8 mouse cellular contexts compared by ENCODE assay signal in the genomic region with DNA sequence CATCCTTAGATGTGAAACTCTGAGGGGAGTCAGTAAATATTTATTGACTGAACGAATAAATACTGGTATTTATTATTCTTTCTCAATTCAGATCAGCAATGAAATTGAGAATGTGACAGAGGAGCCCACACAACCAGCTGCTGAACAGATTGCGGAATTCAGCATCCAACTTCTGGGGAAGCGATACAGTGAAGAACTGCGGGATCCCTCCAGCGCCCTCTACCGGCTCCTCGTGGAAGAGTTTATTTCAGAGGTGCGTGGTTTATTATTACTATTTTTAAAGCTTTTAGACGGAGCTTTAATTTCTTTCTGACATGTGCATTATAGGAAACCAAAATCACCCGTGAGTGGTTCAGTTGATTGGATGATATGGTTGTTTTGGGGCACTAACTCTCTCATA. TPM values are rescaled to one million over a fixed set of nuclear protein-coding genes. Genes with fewer than 3 reads are reported as not detected.
DNase-seq lines count a peak whose midpoint lies in the region; ATAC-seq and TF ChIP-seq lines count a peak whose summit lies in the region.

No protein-coding gene starts in this region.

- no peaks in the 10 kb centered on the region for H3K4me1 ChIP-seq in midbrain, embryonic 14.5 days (ENCODE audit: control insufficient read depth, insufficient read depth, low read length)
- H3K4me1 ChIP-seq in midbrain, embryonic 15.5 days: no peaks in the 10 kb centered on the region
- no peaks in the 10 kb centered on the region for H3K4me1 ChIP-seq in lung, postnatal 0 days (ENCODE audit: insufficient read depth, low read depth, low read length)

- H3K27ac ChIP-seq in midbrain, embryonic 14.5 days (replicated peaks; ENCODE audit: low read depth, low read length): no peak overlapping the region
- no peak overlapping the region for H3K27ac ChIP-seq in midbrain, embryonic 15.5 days
- H3K27ac ChIP-seq in lung, postnatal 0 days (ENCODE audit: low read length): no peak overlapping the region

- peak; percentile 6 to 9 for DNase-seq in frontal cortex, postnatal 25 days (ENCODE audit: low spot score in 2 of 2)
- DNase-seq in midbrain, embryonic 14.5 days: peak; percentile 13
- DNase-seq in embryo, embryonic 11 days: peak; percentile 19
- no peak for DNase-seq in lung, postnatal 0 days (ENCODE audit: low spot score)
- no peak for DNase-seq in cerebellum, adult 11 months

- H3K9me3 ChIP-seq in midbrain, embryonic 14.5 days (ENCODE audit: control insufficient read depth, low read length): no peaks in the 10 kb centered on the region
- H3K9me3 ChIP-seq in midbrain, embryonic 15.5 days: no peaks in the 10 kb centered on the region
- no peaks in the 10 kb centered on the region for H3K9me3 ChIP-seq in lung, postnatal 0 days (ENCODE audit: low read length)

- 0 out of 2 replicates have a peak, but pooled peaks cover 3% of the 10 kb centered on the region for H3K36me3 ChIP-seq in midbrain, embryonic 14.5 days (ENCODE audit: control insufficient read depth, insufficient read depth, low read length)
- H3K36me3 ChIP-seq in midbrain, embryonic 15.5 days (replicated peaks): no peaks in the 10 kb centered on the region
- H3K36me3 ChIP-seq in lung, postnatal 0 days (ENCODE audit: insufficient read depth, low read length): no peaks in the 10 kb centered on the region

- TF ChIP-seq CTCF in lung, postnatal 0 days (IDR thresholded peaks at IDR 0.05): peak; percentile 42

- no peak overlapping the region for H3K4me2 ChIP-seq in midbrain, embryonic 14.5 days (ENCODE audit: low read length)
- H3K4me2 ChIP-seq in midbrain, embryonic 15.5 days: no peak overlapping the region
- H3K4me2 ChIP-seq in lung, postnatal 0 days (replicated peaks; ENCODE audit: low read depth, low read length): no peak overlapping the region

- TF ChIP-seq EP300 in lung, postnatal 0 days (IDR thresholded peaks at IDR 0.05): no peak

- WGBS in midbrain, embryonic 14.5 days: 60% methylated on average over 10 of the region's 10 CpGs
- 63% methylated on average over 10 of the region's 10 CpGs for WGBS in midbrain, embryonic 15.5 days
- 56% methylated on average over 10 of the region's 10 CpGs for WGBS in lung, postnatal 0 days

- no peak for ATAC-seq in frontal cortex, adult (ENCODE audit: low TSS enrichment)
- ATAC-seq in midbrain, embryonic 14.5 days (ENCODE audit: low FRiP score, low TSS enrichment): no peak
- no peak for ATAC-seq in midbrain, embryonic 15.5 days (replicated peaks)
- no peak for ATAC-seq in lung, postnatal 0 days
- no peak for ATAC-seq in erythroblast, adult 5-6 weeks (replicated peaks; ENCODE audit: low FRiP score, poor library complexity, severe bottlenecking)

- H3K27me3 ChIP-seq in midbrain, embryonic 14.5 days (ENCODE audit: control insufficient read depth, insufficient read depth, low read length): no peaks in the 10 kb centered on the region
- H3K27me3 ChIP-seq in midbrain, embryonic 15.5 days (replicated peaks): no peaks in the 10 kb centered on the region
- no peaks in the 10 kb centered on the region for H3K27me3 ChIP-seq in lung, postnatal 0 days (replicated peaks; ENCODE audit: insufficient read depth, low read length)

- H3K4me3 ChIP-seq in midbrain, embryonic 14.5 days (replicated peaks; ENCODE audit: low read depth, low read length): no peak overlapping the region
- H3K4me3 ChIP-seq in midbrain, embryonic 15.5 days: no peak overlapping the region
- H3K4me3 ChIP-seq in lung, postnatal 0 days (ENCODE audit: low read depth, low read length): no peak overlapping the region

- no peak overlapping the region for H3K9ac ChIP-seq in midbrain, embryonic 14.5 days (replicated peaks; ENCODE audit: low read length)
- no peak overlapping the region for H3K9ac ChIP-seq in midbrain, embryonic 15.5 days
- H3K9ac ChIP-seq in lung, postnatal 0 days (replicated peaks; ENCODE audit: low read depth): no peak overlapping the region

RNA-seq across cellular contexts. Expression of gene Impg2, which starts 27.2 kb away (rescaled TPM):
- polyA plus RNA-seq in midbrain, embryonic 14.5 days (2014; fragmentation: Nextera tagmentation; extraction: Ambion mirVana): 0.26 and 0.30 TPM in 2 replicates
- 0.23 and 0.27 TPM in 2 replicates for polyA plus RNA-seq in midbrain, embryonic 15.5 days (2015; fragmentation: Nextera tagmentation; extraction: Ambion mirVana)
- polyA plus RNA-seq in lung, postnatal 0 days (2015; fragmentation: Nextera tagmentation; extraction: Ambion mirVana): 0.10 and 0.13 TPM in 2 replicates
- total RNA-seq in erythroblast, adult 5-6 weeks (2015; ENCODE audit: low replicate concordance): 1.5 and 4.4 TPM in 2 replicates
- total RNA-seq in erythroblast, adult 5-6 weeks (2017; ENCODE audit: low replicate concordance): 5.4 and 7.1 TPM in 2 replicates

Comparison
In these comparisons a context has a peak if more than half of its experiments do, and no peak if none do; other contexts are left out.
1. DNase-seq: peak in frontal cortex, postnatal 25 days (2 of 2), midbrain, embryonic 14.5 days (single experiment) and embryo, embryonic 11 days (single experiment); none in lung, postnatal 0 days (single experiment) and cerebellum, adult 11 months (single experiment).